Mouse (Mus musculus) embryonic facial prominence, embryonic 14.5 days (tissue): ENCODE measurements around the gene Pde10a. TPM values are rescaled to one million over a fixed set of nuclear protein-coding genes. Genes with fewer than 3 reads are reported as not detected.

Source experiments
- ATAC-seq: fragments of 200-750 bp; cut with Nextera tagmentation; 2 replicates; pipeline ENCODE4 v1.8.0; 2017; ENCODE audit warnings: low read depth, moderate number of reproducible peaks, moderate TSS enrichment
- DNase-seq: peaks from one replicate; pipeline ENCODE4 v3.0.0-alpha.2; 2015; ENCODE audit warnings: low spot score
- H3K27ac ChIP-seq: fragments of 300-500 bp; sonication (generic); replicated peaks from 2 replicates; pipeline ENCODE4 v1.5.1; 2014; ENCODE audit warnings: low read depth, mild to moderate bottlenecking, low read length, moderate library complexity
- H3K27me3 ChIP-seq: fragments of 300-500 bp; sonication (generic); replicated peaks from 2 replicates; pipeline ENCODE4 v1.6.1; 2014; ENCODE audit warnings: low read length; ENCODE audit not compliant: control insufficient read depth, insufficient read depth
- H3K36me3 ChIP-seq: fragments of 300-500 bp; sonication (generic); 2 replicates; pipeline ENCODE4 v1.6.1; 2014; ENCODE audit warnings: low read length, mixed read lengths; ENCODE audit not compliant: control insufficient read depth, insufficient read depth
- H3K4me1 ChIP-seq: fragments of 300-500 bp; sonication (generic); 2 replicates; pipeline ENCODE4 v1.6.1; 2014; ENCODE audit warnings: antibody characterized with exemption, low read length; ENCODE audit not compliant: control insufficient read depth, insufficient read depth
- H3K4me2 ChIP-seq: fragments of 300-500 bp; sonication (generic); 2 replicates; pipeline ENCODE4 v1.6.1; 2014; ENCODE audit warnings: low read depth, mild to moderate bottlenecking, low read length, moderate library complexity, mixed read lengths
- H3K4me3 ChIP-seq: fragments of 300-500 bp; sonication (generic); 2 replicates; pipeline ENCODE4 v1.5.1; 2014; ENCODE audit warnings: low read depth, mild to moderate bottlenecking, low read length
- H3K9ac ChIP-seq: fragments of 300-500 bp; sonication (generic); 2 replicates; pipeline ENCODE4 v1.6.1; 2014; ENCODE audit warnings: low read depth, mild to moderate bottlenecking, low read length, moderate library complexity, mixed read lengths
- H3K9me3 ChIP-seq: fragments of 300-500 bp; sonication (generic); 2 replicates; pipeline ENCODE4 v1.6.1; 2016; ENCODE audit warnings: low read length; ENCODE audit not compliant: control insufficient read depth
- WGBS: fragments of 180-500 bp; shearing (Covaris S2); extraction: QIAGEN DNeasy Blood & Tissue Kit; methylation state at CpG from one replicate; pipeline ENCODE4 v1.1.7; 2014; 5-methylcytosine and 5-hydroxymethylcytosine counted together
- polyA plus RNA-seq: library from polyadenylated mRNA; unstranded; fragments of >200 nt; fragmentation: Nextera tagmentation; extraction: Ambion mirVana; gene quantifications from 2 replicates; pipeline ENCODE4 v1.2.1, GENCODE M21; 2014

The Pde10a gene
- polyA plus RNA-seq, 1 experiment from 2014 or later, result 2.3 TPM

DNA sequence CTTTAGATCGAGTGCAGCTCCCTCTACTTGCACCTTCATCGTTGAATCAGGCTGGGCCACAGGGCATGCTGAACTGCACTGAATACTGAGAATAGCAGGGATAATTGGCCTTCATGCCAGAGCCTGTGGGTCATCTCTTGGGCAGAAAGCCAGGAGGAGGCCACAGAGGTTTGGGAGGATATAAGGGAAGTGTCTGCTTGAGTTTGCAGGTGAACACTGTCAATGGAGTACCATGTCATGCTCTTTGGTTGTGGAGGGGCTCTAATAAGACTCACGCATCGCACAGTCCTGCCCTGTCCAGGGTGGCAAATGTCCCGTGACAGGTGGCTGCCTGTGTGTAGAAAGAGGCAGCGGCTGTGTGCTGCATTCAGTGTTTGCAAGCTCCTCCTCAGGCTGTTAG is 433.0 kb downstream of the Pde10a start:
- DNase-seq (no peak), ATAC-seq (no peak)
- H3K27me3 ChIP-seq, result no peaks in the 10 kb centered on the region
- H3K4me1 ChIP-seq, result no peaks in the 10 kb centered on the region
- no peak overlapping the region for H3K27ac ChIP-seq
- H3K9ac ChIP-seq, result no peak overlapping the region
- 80% methylated on average over 6 of the region's 6 CpGs for WGBS
- no peaks in the 10 kb centered on the region for H3K36me3 ChIP-seq
- H3K4me2 ChIP-seq, result no peak overlapping the region
- no peak overlapping the region for H3K4me3 ChIP-seq
- no peaks in the 10 kb centered on the region for H3K9me3 ChIP-seq

DNA sequence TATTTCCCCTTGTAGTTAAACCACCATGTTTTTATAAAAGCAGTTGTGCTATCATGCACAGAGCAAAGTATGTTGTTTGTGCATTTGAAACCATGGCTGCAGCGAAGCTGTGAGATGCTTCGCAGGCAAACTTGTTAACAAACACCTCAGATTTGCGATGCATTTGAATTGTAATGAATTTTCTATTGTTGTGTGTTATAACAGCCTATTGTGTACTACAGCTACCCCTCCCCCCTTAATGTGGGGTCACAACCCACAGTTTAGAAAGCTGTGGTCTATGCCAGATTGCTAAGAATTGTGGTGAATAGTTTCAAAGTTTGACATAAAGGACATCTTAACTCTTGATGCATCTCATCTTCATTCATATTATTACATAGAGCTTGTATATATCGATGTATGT is 435.2 kb downstream of the Pde10a start:
- no peak overlapping the region for H3K9ac ChIP-seq
- ATAC-seq, result no peak
- DNase-seq, result no peak
- no peaks in the 10 kb centered on the region for H3K27me3 ChIP-seq
- H3K9me3 ChIP-seq, result no peaks in the 10 kb centered on the region
- no peaks in the 10 kb centered on the region for H3K4me1 ChIP-seq
- H3K4me3 ChIP-seq, result no peak overlapping the region
- no peak overlapping the region for H3K27ac ChIP-seq
- H3K4me2 ChIP-seq, result no peak overlapping the region
- no peaks in the 10 kb centered on the region for H3K36me3 ChIP-seq
- WGBS, result 90% methylated on average over 4 of the region's 4 CpGs

DNA sequence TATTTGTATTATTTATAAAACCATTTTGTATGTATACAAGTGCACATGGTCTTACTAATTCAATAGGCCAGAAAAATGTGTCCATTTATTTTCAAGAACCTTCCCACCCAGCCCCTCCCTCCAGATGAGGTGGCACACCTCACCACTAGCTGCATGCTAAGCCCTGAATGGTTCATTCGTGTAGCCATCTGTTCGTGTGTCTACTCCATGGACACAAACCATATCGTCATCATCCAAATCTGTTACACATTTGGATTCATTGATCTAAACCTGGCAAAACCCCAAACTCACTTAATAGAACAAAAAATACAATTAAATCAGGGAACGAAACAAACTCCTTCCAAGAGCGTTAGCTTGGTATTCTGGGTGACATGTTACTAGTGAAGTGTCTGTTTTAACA is 435.9 kb downstream of the Pde10a start:
- no peaks in the 10 kb centered on the region for H3K4me1 ChIP-seq
- no peak overlapping the region for H3K4me3 ChIP-seq
- no peak overlapping the region for H3K4me2 ChIP-seq
- H3K27ac ChIP-seq, result no peak overlapping the region
- H3K36me3 ChIP-seq, result no peaks in the 10 kb centered on the region
- H3K9me3 ChIP-seq, result no peaks in the 10 kb centered on the region
- DNase-seq, result no peak
- H3K27me3 ChIP-seq, result no peaks in the 10 kb centered on the region
- ATAC-seq, result no peak
- H3K9ac ChIP-seq, result no peak overlapping the region
- WGBS, result 64% methylated on average over 5 of the region's 5 CpGs

DNA sequence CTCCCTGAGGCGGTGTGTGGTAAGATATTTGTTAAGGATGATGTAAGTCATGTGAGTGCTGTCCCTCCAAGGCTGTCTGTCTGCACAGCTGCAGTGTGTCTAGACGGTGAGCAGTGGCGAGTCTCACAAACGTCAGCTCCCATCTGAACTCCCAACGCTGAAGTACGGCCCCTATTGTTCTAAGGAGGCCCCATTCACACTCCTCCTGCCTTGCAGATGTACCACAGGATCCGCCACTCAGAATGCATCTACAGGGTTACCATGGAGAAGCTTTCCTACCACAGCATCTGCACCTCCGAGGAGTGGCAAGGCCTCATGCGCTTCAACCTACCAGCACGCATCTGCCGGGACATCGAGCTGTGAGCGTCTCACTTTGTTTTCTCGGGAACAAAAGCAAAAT is 436.5 kb downstream of the Pde10a start:
- Histone ChIP-seq H3K9ac (no peak overlapping the region), H3K9me3 (no peaks in the 10 kb centered on the region), H3K4me3 (no peak overlapping the region), H3K36me3 (no peaks in the 10 kb centered on the region), H3K27me3 (no peaks in the 10 kb centered on the region), H3K4me2 (no peak overlapping the region), H3K27ac (no peak overlapping the region), H3K4me1 (no peaks in the 10 kb centered on the region)
- WGBS, result 67% methylated on average over 14 of the region's 14 CpGs
- peak; percentile 30; the same call in 1 of the 2 replicates for ATAC-seq
- peak; percentile 10 for DNase-seq

DNA sequence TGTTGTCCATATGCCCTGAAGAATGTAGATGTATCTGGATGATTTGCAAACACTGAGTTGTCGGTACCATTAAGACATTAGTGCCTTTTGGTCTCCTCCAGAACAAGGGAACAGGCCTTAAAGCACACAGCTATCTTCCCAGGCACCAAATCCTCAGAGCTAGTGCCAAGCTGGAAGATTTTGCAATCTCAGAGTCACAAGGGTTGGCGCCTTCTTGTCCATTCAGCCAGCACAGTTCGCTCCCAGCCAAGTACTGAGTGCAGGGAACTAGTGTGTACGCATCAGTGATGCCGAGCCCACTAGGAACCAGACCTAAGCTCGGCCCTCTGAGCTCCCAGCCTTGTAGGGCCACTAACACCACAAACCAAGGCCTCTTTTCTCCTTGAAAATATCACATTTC is 440.0 kb downstream of the Pde10a start:
- no peak overlapping the region for H3K4me2 ChIP-seq
- no peaks in the 10 kb centered on the region for H3K4me1 ChIP-seq
- 92% methylated on average over 6 of the region's 6 CpGs for WGBS
- no peaks in the 10 kb centered on the region for H3K9me3 ChIP-seq
- H3K27me3 ChIP-seq, result no peaks in the 10 kb centered on the region
- H3K4me3 ChIP-seq, result no peak overlapping the region
- ATAC-seq, result no peak
- H3K36me3 ChIP-seq, result no peaks in the 10 kb centered on the region
- H3K9ac ChIP-seq, result no peak overlapping the region
- DNase-seq, result no peak
- H3K27ac ChIP-seq, result no peak overlapping the region

DNA sequence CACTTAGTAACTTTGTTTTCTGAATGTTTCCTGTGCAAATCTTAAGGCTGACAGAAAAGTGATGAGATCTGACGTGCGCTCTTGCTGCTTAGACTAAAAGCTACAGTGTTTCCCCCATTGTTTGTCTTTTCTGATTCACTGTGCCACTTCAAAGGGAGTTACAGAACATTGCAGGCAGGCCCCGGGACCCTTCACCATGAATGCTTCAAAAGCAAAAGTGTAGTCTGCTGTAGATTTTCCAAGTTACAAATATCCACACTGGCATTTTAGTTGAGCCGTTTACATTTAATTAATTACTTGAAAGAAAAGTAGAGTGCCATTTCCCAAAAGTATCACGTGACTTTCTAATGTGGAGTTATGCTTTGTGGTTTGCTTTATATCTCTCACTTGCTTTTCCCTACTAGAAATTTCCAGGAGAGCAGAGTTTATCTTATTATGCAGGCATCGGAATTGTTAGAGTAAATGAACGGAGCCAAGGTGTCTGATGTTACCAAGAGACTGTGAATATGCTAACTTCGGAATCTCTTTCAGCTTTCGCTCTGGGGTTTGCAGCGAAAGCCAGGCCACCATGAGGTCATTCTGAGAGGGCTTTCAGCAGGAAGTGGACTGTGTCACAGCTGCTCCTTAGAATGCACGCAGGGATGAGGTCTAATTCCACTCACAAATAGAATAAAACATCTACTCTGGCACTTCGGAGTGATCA is 447.1 kb downstream of the Pde10a start:
- 28% methylated on average over 12 of the region's 12 CpGs for WGBS
- Histone ChIP-seq H3K4me2 (no peak overlapping the region), H3K4me1 (peaks cover 5% of the 10 kb centered on the region; the same call in 1 of the 2 replicates), H3K9ac (no peak overlapping the region), H3K27me3 (no peaks in the 10 kb centered on the region), H3K36me3 (no peaks in the 10 kb centered on the region), H3K9me3 (no peaks in the 10 kb centered on the region), H3K27ac (no peak overlapping the region), H3K4me3 (no peak overlapping the region)
- ATAC-seq (no peak), DNase-seq (peak; percentile 17)

DNA sequence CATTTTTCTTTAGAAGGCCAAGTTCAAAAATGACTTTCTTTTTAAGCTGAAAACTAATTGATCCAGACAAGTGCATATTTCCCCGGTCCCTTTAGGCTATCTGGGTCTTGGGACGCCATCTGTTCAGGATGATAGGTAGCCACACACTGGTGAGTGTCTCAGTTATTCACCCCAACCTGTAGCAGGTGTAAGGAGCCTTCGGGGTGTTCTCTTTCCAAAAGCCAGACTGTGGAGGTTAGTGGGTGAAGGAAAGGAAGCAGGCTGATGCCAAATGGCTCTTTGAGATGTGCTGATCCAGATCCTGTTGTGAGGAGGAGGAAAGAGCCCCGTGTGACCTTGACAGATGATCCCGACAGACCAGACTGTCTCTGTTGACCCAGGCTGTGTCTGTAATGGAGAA is 448.2 kb downstream of the Pde10a start:
- no peak overlapping the region for H3K9ac ChIP-seq
- no peak overlapping the region for H3K4me3 ChIP-seq
- H3K27me3 ChIP-seq, result no peaks in the 10 kb centered on the region
- no peak overlapping the region for H3K4me2 ChIP-seq
- ATAC-seq (no peak), DNase-seq (no peak)
- H3K4me1 ChIP-seq, result peaks cover 5% of the 10 kb centered on the region; the same call in 1 of the 2 replicates
- H3K36me3 ChIP-seq, result no peaks in the 10 kb centered on the region
- H3K27ac ChIP-seq, result no peak overlapping the region
- H3K9me3 ChIP-seq, result no peaks in the 10 kb centered on the region
- 62% methylated on average over 5 of the region's 5 CpGs for WGBS

DNA sequence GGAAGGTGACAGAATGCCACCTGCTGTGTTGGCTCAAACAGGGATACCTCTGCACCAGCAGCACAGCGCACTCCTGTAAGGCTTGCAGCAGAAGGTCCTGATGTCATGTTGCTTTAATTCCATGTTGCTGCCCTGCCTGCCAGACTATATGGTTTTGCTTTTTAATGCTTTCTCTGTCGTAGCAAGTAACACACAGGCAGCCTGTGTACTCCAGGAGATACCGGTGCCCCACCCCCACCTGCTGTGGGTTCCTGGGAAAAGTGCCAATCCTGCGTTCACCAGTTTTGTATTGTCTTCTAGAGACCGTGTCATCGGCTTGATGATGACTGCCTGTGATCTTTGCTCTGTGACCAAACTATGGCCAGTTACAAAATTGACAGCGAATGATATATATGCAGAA is 449.3 kb downstream of the Pde10a start:
- H3K27ac ChIP-seq, result no peak overlapping the region
- no peaks in the 10 kb centered on the region for H3K9me3 ChIP-seq
- 0 out of 2 replicates have a peak, but pooled peaks have one; percentile 18 for ATAC-seq
- no peak overlapping the region for H3K4me3 ChIP-seq
- peaks cover 5% of the 10 kb centered on the region; the same call in 1 of the 2 replicates for H3K4me1 ChIP-seq
- DNase-seq, result no peak
- no peaks in the 10 kb centered on the region for H3K36me3 ChIP-seq
- WGBS, result 57% methylated on average over 7 of the region's 7 CpGs
- H3K27me3 ChIP-seq, result no peaks in the 10 kb centered on the region
- no peak overlapping the region for H3K9ac ChIP-seq
- H3K4me2 ChIP-seq, result no peak overlapping the region

DNA sequence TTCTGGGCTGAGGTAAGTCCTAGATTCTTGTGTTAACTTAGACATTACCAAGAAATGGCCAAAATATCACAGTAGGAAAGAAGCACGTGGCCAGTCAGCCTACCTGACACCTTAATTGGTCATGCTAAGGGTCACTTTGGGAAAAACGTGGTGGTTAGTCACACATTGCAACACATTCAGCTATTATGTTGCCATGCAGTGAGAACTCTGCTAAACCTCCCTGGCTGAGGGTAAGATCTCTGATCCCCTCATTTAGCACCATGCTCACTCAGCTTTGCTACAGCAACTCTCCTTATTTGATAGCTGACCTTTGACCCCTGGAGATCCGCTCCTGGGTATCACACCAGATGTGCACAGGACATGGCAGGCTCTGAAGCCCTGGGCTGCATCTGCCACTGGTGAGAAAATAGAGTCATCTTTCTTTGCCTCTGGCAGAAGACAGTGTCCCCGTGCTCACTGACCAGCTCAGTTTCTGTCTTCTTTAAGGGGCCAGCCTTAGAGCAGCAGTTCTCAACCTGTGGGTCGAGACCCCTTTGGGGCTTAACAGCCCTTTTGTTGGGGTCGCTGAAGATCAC is 449.7 kb downstream of the Pde10a start:
- Histone ChIP-seq H3K4me3 (no peak overlapping the region), H3K27me3 (no peaks in the 10 kb centered on the region), H3K9ac (no peak overlapping the region), H3K36me3 (no peaks in the 10 kb centered on the region), H3K9me3 (no peaks in the 10 kb centered on the region), H3K4me1 (peaks cover 5% of the 10 kb centered on the region; the same call in 1 of the 2 replicates), H3K27ac (no peak overlapping the region), H3K4me2 (no peak overlapping the region)
- DNase-seq (no peak), ATAC-seq (no peak)
- WGBS, result 35% methylated on average over 6 of the region's 6 CpGs
